27 mouse cellular contexts compared by ENCODE assay signal in the genomic region with DNA sequence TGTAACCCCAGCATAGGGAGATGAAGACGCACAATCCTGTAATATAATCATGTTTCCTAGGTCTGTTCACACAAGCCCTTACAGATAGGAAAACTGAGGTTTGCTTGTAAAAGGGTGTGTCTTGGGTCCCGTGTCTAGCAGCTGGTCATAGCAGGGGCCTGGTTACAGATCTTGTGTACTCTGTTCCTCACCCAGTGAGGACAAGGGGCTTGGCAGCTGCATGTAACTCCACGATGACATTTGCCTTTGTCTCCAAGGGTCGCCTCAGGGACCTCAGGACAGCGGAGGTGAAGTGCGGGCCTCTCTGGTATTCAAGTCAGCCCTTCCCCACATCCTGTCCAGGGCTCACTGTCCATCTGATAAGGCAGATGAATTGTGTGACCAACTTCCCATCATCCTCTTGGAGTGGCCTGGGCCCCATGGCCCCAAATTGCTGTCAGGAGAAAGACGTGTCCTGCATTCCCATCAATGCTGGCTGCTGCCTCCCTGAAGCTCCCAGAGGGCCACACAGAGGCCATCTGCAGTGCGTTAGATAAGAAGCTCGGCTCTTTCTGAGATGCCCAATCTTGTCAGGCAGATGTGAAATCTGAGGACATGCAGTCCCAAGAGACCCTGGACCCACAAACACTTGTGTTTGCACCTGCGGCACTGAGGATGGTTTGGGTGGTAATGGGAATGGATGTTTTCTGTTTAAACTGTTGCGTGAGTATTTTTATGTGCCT. TPM values are rescaled to one million over a fixed set of nuclear protein-coding genes. Genes with fewer than 3 reads are reported as not detected.
DNase-seq lines count a peak whose midpoint lies in the region; ATAC-seq and TF ChIP-seq lines count a peak whose summit lies in the region.
"Had no signal": no experiment of that assay in that cellular context is flagged by ENCODE, and none has a peak within 500 bp of the region (broad histone marks: within the 10 kb centered on the region; RNA-seq: fewer than 3 reads in every experiment).

No protein-coding gene starts in this region.

- no peak overlapping the region for H3K4me3 ChIP-seq in forebrain, embryonic 11.5 days (ENCODE audit: low read depth, low read length)
- no peak overlapping the region for H3K4me3 ChIP-seq in forebrain, embryonic 14.5 days (ENCODE audit: low read depth, low read length)
- H3K4me3 ChIP-seq in liver, embryonic 11.5 days (ENCODE audit: low read depth, low read length): no peak overlapping the region
- H3K4me3 ChIP-seq in G1E (ENCODE audit: low read depth, low read length): no peak overlapping the region; the same call in 1 of the 2 replicates
- no peak overlapping the region for H3K4me3 ChIP-seq in liver, embryonic 12.5 days
- H3K4me3 ChIP-seq: embryonic facial prominence, embryonic 13.5 days; erythroblast, embryonic 14.5 days; forebrain, embryonic 13.5 days; gastrocnemius, adult 2 months; hindbrain, embryonic 15.5 days; limb, embryonic 12.5 days; liver, embryonic 15.5 days had no signal

- no peak overlapping the region for H3K27ac ChIP-seq in forebrain, embryonic 11.5 days (ENCODE audit: low read depth, low read length)
- no peak overlapping the region for H3K27ac ChIP-seq in forebrain, embryonic 14.5 days (ENCODE audit: low read depth, low read length)
- H3K27ac ChIP-seq in liver, embryonic 11.5 days (ENCODE audit: low read depth, low read length): no peak overlapping the region
- no peak overlapping the region for H3K27ac ChIP-seq in liver, embryonic 12.5 days
- H3K27ac ChIP-seq: embryonic facial prominence, embryonic 13.5 days; forebrain, embryonic 13.5 days; gastrocnemius, adult 2 months; hindbrain, embryonic 15.5 days; limb, embryonic 12.5 days; liver, embryonic 15.5 days had no signal

- 79% methylated on average over 11 of the region's 11 CpGs for WGBS in forebrain, embryonic 11.5 days
- 87% methylated on average over 11 of the region's 11 CpGs for WGBS in forebrain, embryonic 14.5 days
- WGBS in liver, embryonic 11.5 days: 30% methylated on average over 11 of the region's 11 CpGs
- WGBS in liver, embryonic 12.5 days (ENCODE audit: insufficient replicate concordance): 23% methylated on average over 11 of the region's 11 CpGs

- no peaks in the 10 kb centered on the region for H3K36me3 ChIP-seq in forebrain, embryonic 11.5 days (ENCODE audit: control insufficient read depth, insufficient read depth, low read length)
- H3K36me3 ChIP-seq in forebrain, embryonic 14.5 days (ENCODE audit: control insufficient read depth, insufficient read depth, low read length): no peaks in the 10 kb centered on the region
- no peaks in the 10 kb centered on the region for H3K36me3 ChIP-seq in liver, embryonic 11.5 days (ENCODE audit: control insufficient read depth, insufficient read depth, low read length)
- no peaks in the 10 kb centered on the region for H3K36me3 ChIP-seq in G1E (replicated peaks)
- no peaks in the 10 kb centered on the region for H3K36me3 ChIP-seq in liver, embryonic 12.5 days
- H3K36me3 ChIP-seq: embryonic facial prominence, embryonic 13.5 days; hindbrain, embryonic 15.5 days; limb, embryonic 12.5 days; liver, embryonic 15.5 days had no signal

- no peak overlapping the region for H3K4me2 ChIP-seq in forebrain, embryonic 11.5 days (ENCODE audit: low read depth, low read length, severe bottlenecking)
- H3K4me2 ChIP-seq in forebrain, embryonic 14.5 days (ENCODE audit: low read length): no peak overlapping the region
- H3K4me2 ChIP-seq in liver, embryonic 11.5 days: no peak overlapping the region
- H3K4me2 ChIP-seq in liver, embryonic 12.5 days: no peak overlapping the region
- H3K4me2 ChIP-seq: embryonic facial prominence, embryonic 13.5 days; forebrain, embryonic 13.5 days; heart, embryonic 11.5 days; hindbrain, embryonic 15.5 days; limb, embryonic 12.5 days; liver, embryonic 15.5 days had no signal

- H3K27me3 ChIP-seq in forebrain, embryonic 11.5 days (ENCODE audit: control insufficient read depth, insufficient read depth, low read length): no peaks in the 10 kb centered on the region
- no peaks in the 10 kb centered on the region for H3K27me3 ChIP-seq in forebrain, embryonic 14.5 days (replicated peaks; ENCODE audit: control insufficient read depth, insufficient read depth, low read length)
- H3K27me3 ChIP-seq in liver, embryonic 11.5 days (replicated peaks; ENCODE audit: control insufficient read depth, insufficient read depth, low read length): no peaks in the 10 kb centered on the region
- H3K27me3 ChIP-seq in G1E (ENCODE audit: insufficient read depth, low read length): peaks cover 41% of the 10 kb centered on the region
- H3K27me3 ChIP-seq in liver, embryonic 12.5 days (replicated peaks): peaks cover 13% of the 10 kb centered on the region; the same call in 1 of the 2 replicates
- H3K27me3 ChIP-seq: embryonic facial prominence, embryonic 13.5 days; forebrain, embryonic 13.5 days; hindbrain, embryonic 15.5 days; limb, embryonic 12.5 days; liver, embryonic 15.5 days; Patski had no signal

- peak; percentile 41 for DNase-seq in forebrain, embryonic 11.5 days (ENCODE audit: low spot score)
- no peak for DNase-seq in forebrain, embryonic 14.5 days (ENCODE audit: low spot score)
- peak; percentile 37 for DNase-seq in liver, embryonic 11.5 days (ENCODE audit: low spot score)
- DNase-seq in liver: no peak
- DNase-seq in G1E (ENCODE audit: low spot score): peak; percentile 15
- no peak for DNase-seq in right cerebral cortex, adult 18-20 months
- DNase-seq in lung, postnatal 36 days: no peak
- DNase-seq: adrenal gland, postnatal 36 days; cerebellum, adult 11 months; cerebellum, adult 9-11 months; gastrocnemius, adult 2 months; heart, postnatal 10 days; kidney, postnatal 25 days; thymus, postnatal 14 days had no signal

- H3K9me3 ChIP-seq in forebrain, embryonic 11.5 days (ENCODE audit: control insufficient read depth, low read length): no peaks in the 10 kb centered on the region
- no peaks in the 10 kb centered on the region for H3K9me3 ChIP-seq in forebrain, embryonic 14.5 days (replicated peaks; ENCODE audit: control insufficient read depth, low read length)
- no peaks in the 10 kb centered on the region for H3K9me3 ChIP-seq in liver, embryonic 11.5 days (ENCODE audit: control insufficient read depth, low read length)
- no peaks in the 10 kb centered on the region for H3K9me3 ChIP-seq in G1E (replicated peaks)
- no peaks in the 10 kb centered on the region for H3K9me3 ChIP-seq in liver, embryonic 12.5 days (replicated peaks)
- H3K9me3 ChIP-seq: forebrain, embryonic 13.5 days; hindbrain, embryonic 15.5 days; limb, embryonic 12.5 days; liver, embryonic 15.5 days had no signal

- H3K4me1 ChIP-seq in forebrain, embryonic 11.5 days (replicated peaks; ENCODE audit: control insufficient read depth, insufficient read depth, low read length): peaks cover 4% of the 10 kb centered on the region; the same call in 1 of the 2 replicates
- peaks cover 11% of the 10 kb centered on the region for H3K4me1 ChIP-seq in forebrain, embryonic 14.5 days (ENCODE audit: control insufficient read depth, insufficient read depth, low read length)
- peaks cover 10% of the 10 kb centered on the region for H3K4me1 ChIP-seq in liver, embryonic 11.5 days (replicated peaks; ENCODE audit: control insufficient read depth, insufficient read depth, low read length)
- peaks cover 33% of the 10 kb centered on the region for H3K4me1 ChIP-seq in G1E (ENCODE audit: insufficient read depth, low read depth, low read length)
- H3K4me1 ChIP-seq in liver, embryonic 12.5 days: peaks cover 10% of the 10 kb centered on the region

- H3K9ac ChIP-seq in forebrain, embryonic 11.5 days (ENCODE audit: low read length): no peak overlapping the region
- no peak overlapping the region for H3K9ac ChIP-seq in forebrain, embryonic 14.5 days (ENCODE audit: low read length)
- no peak overlapping the region for H3K9ac ChIP-seq in liver, embryonic 11.5 days (ENCODE audit: low read depth, low read length)
- no peak overlapping the region for H3K9ac ChIP-seq in liver, embryonic 12.5 days
- H3K9ac ChIP-seq: embryonic facial prominence, embryonic 13.5 days; forebrain, embryonic 13.5 days; hindbrain, embryonic 15.5 days; limb, embryonic 12.5 days; liver, embryonic 15.5 days had no signal

- ATAC-seq in forebrain, embryonic 11.5 days (replicated peaks; ENCODE audit: low FRiP score): no peak
- no peak for ATAC-seq in forebrain, embryonic 14.5 days
- ATAC-seq in liver, embryonic 11.5 days (replicated peaks; ENCODE audit: low FRiP score): 0 out of 2 replicates have a peak, but pooled peaks have one; percentile 43
- peak; percentile 78 for ATAC-seq in G1E (ENCODE audit: extremely low read depth, insufficient number of reproducible peaks, low FRiP score, poor library complexity, severe bottlenecking)
- ATAC-seq in liver, embryonic 12.5 days: 0 out of 2 replicates have a peak, but pooled peaks have one; percentile 13
- ATAC-seq: forebrain, embryonic 13.5 days; intestine, embryonic 16.5 days; lung, postnatal 0 days; Patski had no signal

- no peak for TF ChIP-seq CTCF in G1E (IDR thresholded peaks at IDR 0.05; ENCODE audit: low read depth, low read length)

RNA-seq across cellular contexts. Expression of a gene that starts 27.8 kb away (rescaled TPM):
- 1.3 TPM in 2 replicates for polyA plus RNA-seq in forebrain, embryonic 11.5 days (2014; fragmentation: Nextera tagmentation; extraction: Ambion mirVana)
- polyA plus RNA-seq in forebrain, embryonic 14.5 days (2014; fragmentation: Nextera tagmentation; extraction: Ambion mirVana): 0.25 and 0.62 TPM in 2 replicates
- polyA plus RNA-seq in liver, embryonic 11.5 days (2014; fragmentation: Nextera tagmentation; extraction: Ambion mirVana): 0.77 and 1.3 TPM in 2 replicates
- 20.8 and 30.5 TPM in 2 replicates for total RNA-seq in G1E (2014; fragmentation: Nextera tagmentation)
- total RNA-seq in G1E (2017): 22.5 and 23.2 TPM in 2 replicates
- polyA plus RNA-seq in G1E (2012): 8.3 and 9.2 TPM in 2 replicates
- polyA plus RNA-seq in liver, embryonic 12.5 days (2016; fragmentation: Nextera tagmentation; extraction: Ambion mirVana): 0.27 and 0.38 TPM in 2 replicates
- total RNA-seq: common myeloid progenitor, adult 5-6 weeks; monocyte, adult 5-6 weeks had no signal

Comparison
In these comparisons a context has a peak if more than half of its experiments do, and no peak if none do; other contexts are left out.
1. DNase-seq: peak in forebrain, embryonic 11.5 days (single experiment), liver, embryonic 11.5 days (single experiment) and G1E (single experiment); none in forebrain, embryonic 14.5 days (single experiment), liver (single experiment), right cerebral cortex, adult 18-20 months (single experiment) and lung, postnatal 36 days (single experiment).
2. ATAC-seq: peak in liver, embryonic 11.5 days (single experiment), G1E (single experiment) and liver, embryonic 12.5 days (single experiment); none in forebrain, embryonic 11.5 days (single experiment) and forebrain, embryonic 14.5 days (single experiment).